Mouse (Mus musculus) ES-Bruce4 (cell line): ENCODE measurements at regions not wholly inside any gene's neighbourhood (a gene's known extent, or its start where the extent isn't known, plus 50 kb on each side); places are given as distances from the start of the nearest gene placed in this dataset.

Experiments
- H3K27ac ChIP-seq: 2 replicates; pipeline ENCODE4 v1.5.1; 2012; ENCODE audit warnings: low read length, inconsistent platforms; ENCODE audit not compliant: insufficient read depth
- H3K27me3 ChIP-seq: 2 replicates; pipeline ENCODE4 v1.6.1; 2012; ENCODE audit warnings: mild to moderate bottlenecking, low read length, inconsistent platforms; ENCODE audit not compliant: control insufficient read depth, poor library complexity, insufficient read depth, severe bottlenecking
- H3K36me3 ChIP-seq: 2 replicates; pipeline ENCODE4 v1.6.1; 2012; ENCODE audit warnings: inconsistent platforms, mild to moderate bottlenecking, low read length, moderate library complexity; ENCODE audit not compliant: control insufficient read depth, poor library complexity, insufficient read depth, severe bottlenecking
- H3K4me1 ChIP-seq: one replicate; pipeline ENCODE4 v1.8.1; 2011; ENCODE audit warnings: low read length; ENCODE audit not compliant: control insufficient read depth, insufficient read depth
- H3K4me3 ChIP-seq: 2 replicates; pipeline ENCODE4 v1.5.1; 2011; ENCODE audit warnings: low read depth, mild to moderate bottlenecking, low read length
- H3K9ac ChIP-seq: 2 replicates; pipeline ENCODE4 v1.6.1; 2012; ENCODE audit warnings: low read depth, mild to moderate bottlenecking, inconsistent platforms; ENCODE audit not compliant: poor library complexity, severe bottlenecking
- H3K9me3 ChIP-seq: replicated peaks from 2 replicates; pipeline ENCODE4 v1.6.1; 2012; ENCODE audit warnings: mild to moderate bottlenecking, low read length, inconsistent platforms; ENCODE audit not compliant: control insufficient read depth, poor library complexity, insufficient read depth, severe bottlenecking
- CTCF ChIP-seq: IDR thresholded peaks from one replicate; pipeline ENCODE4 v1.8.1; 2011; ENCODE audit warnings: low read depth, low read length
- EP300 ChIP-seq: IDR thresholded peaks from 2 replicates; pipeline ENCODE4 v1.6.1; 2011; ENCODE audit warnings: low read depth, low read length; ENCODE audit not compliant: insufficient read depth
- POLR2A ChIP-seq: IDR thresholded peaks from one replicate; pipeline ENCODE4 v1.8.1; 2011; ENCODE audit warnings: low read length; ENCODE audit not compliant: insufficient read depth

GRCm38 (mm10) chr14:46614936-46615335, 145.4 kb upstream of the Cdkn3 start:
- H3K36me3 ChIP-seq, result no peaks in the 10 kb centered on the region
- no peak overlapping the region for H3K4me3 ChIP-seq
- no peaks in the 10 kb centered on the region for H3K27me3 ChIP-seq
- no peak overlapping the region for H3K9ac ChIP-seq
- H3K27ac ChIP-seq, result no peak overlapping the region
- H3K9me3 ChIP-seq, result no peaks in the 10 kb centered on the region
- TF ChIP-seq POLR2A (no peak), CTCF (no peak), EP300 (no peak)
- H3K4me1 ChIP-seq, result no peaks in the 10 kb centered on the region

- H3K4me3 ChIP-seq, result no peak overlapping the region
- no peaks in the 10 kb centered on the region for H3K4me1 ChIP-seq
- no peak overlapping the region for H3K9ac ChIP-seq
- TF ChIP-seq POLR2A, result no peak
- no peak for TF ChIP-seq EP300
- no peak for TF ChIP-seq CTCF
- no peaks in the 10 kb centered on the region for H3K9me3 ChIP-seq
- no peak overlapping the region for H3K27ac ChIP-seq
- no peaks in the 10 kb centered on the region for H3K36me3 ChIP-seq
- H3K27me3 ChIP-seq, result no peaks in the 10 kb centered on the region
Measured at GRCm38 (mm10) chr14:46613748-46614147, 146.6 kb upstream of the Cdkn3 start.

- TF ChIP-seq EP300 (no peak), POLR2A (no peak), CTCF (no peak)
- H3K9ac ChIP-seq, result no peak overlapping the region
- H3K27me3 ChIP-seq, result no peaks in the 10 kb centered on the region
- no peaks in the 10 kb centered on the region for H3K9me3 ChIP-seq
- no peak overlapping the region for H3K4me3 ChIP-seq
- no peaks in the 10 kb centered on the region for H3K4me1 ChIP-seq
- H3K27ac ChIP-seq, result no peak overlapping the region
- no peaks in the 10 kb centered on the region for H3K36me3 ChIP-seq
Measured at GRCm38 (mm10) chr14:46613211-46613610, 147.1 kb upstream of the Cdkn3 start.

GRCm38 (mm10) chr14:46612584-46612983, 147.8 kb upstream of the Cdkn3 start:
- H3K4me1 ChIP-seq, result no peaks in the 10 kb centered on the region
- no peaks in the 10 kb centered on the region for H3K27me3 ChIP-seq
- H3K4me3 ChIP-seq, result no peak overlapping the region
- TF ChIP-seq EP300 (no peak), POLR2A (no peak), CTCF (no peak)
- H3K27ac ChIP-seq, result no peak overlapping the region
- H3K36me3 ChIP-seq, result no peaks in the 10 kb centered on the region
- H3K9me3 ChIP-seq, result no peaks in the 10 kb centered on the region
- H3K9ac ChIP-seq, result no peak overlapping the region

- Histone ChIP-seq H3K4me1 (no peaks in the 10 kb centered on the region), H3K9ac (no peak overlapping the region), H3K4me3 (no peak overlapping the region), H3K27ac (no peak overlapping the region), H3K27me3 (no peaks in the 10 kb centered on the region), H3K9me3 (no peaks in the 10 kb centered on the region), H3K36me3 (no peaks in the 10 kb centered on the region)
- TF ChIP-seq EP300, result no peak
Measured at GRCm38 (mm10) chr14:46610926-46611325, 149.4 kb upstream of the Cdkn3 start.

- Histone ChIP-seq H3K9ac (no peak overlapping the region), H3K4me1 (no peaks in the 10 kb centered on the region), H3K27me3 (no peaks in the 10 kb centered on the region; the same call in 1 of the 2 replicates), H3K9me3 (no peaks in the 10 kb centered on the region), H3K36me3 (no peaks in the 10 kb centered on the region), H3K27ac (no peak overlapping the region), H3K4me3 (no peak overlapping the region)
- TF ChIP-seq CTCF, result no peak
- TF ChIP-seq EP300, result no peak
- no peak for TF ChIP-seq POLR2A
Measured at GRCm38 (mm10) chr14:46610226-46610855, 150.0 kb upstream of the Cdkn3 start.
